Mouse (Mus musculus) heart, postnatal 0 days (tissue): Measurements from ENCODE around the gene Hist3h2a.

Source experiments
- CTCF ChIP-seq: IDR thresholded peaks from 2 replicates; pipeline ENCODE4 v1.5.1; 2016; ENCODE audit warnings: antibody characterized with exemption, control low read depth, low read depth
- EP300 ChIP-seq: IDR thresholded peaks from 2 replicates; pipeline ENCODE4 v1.6.1; 2016; ENCODE audit warnings: antibody characterized with exemption, low read depth

DNA sequence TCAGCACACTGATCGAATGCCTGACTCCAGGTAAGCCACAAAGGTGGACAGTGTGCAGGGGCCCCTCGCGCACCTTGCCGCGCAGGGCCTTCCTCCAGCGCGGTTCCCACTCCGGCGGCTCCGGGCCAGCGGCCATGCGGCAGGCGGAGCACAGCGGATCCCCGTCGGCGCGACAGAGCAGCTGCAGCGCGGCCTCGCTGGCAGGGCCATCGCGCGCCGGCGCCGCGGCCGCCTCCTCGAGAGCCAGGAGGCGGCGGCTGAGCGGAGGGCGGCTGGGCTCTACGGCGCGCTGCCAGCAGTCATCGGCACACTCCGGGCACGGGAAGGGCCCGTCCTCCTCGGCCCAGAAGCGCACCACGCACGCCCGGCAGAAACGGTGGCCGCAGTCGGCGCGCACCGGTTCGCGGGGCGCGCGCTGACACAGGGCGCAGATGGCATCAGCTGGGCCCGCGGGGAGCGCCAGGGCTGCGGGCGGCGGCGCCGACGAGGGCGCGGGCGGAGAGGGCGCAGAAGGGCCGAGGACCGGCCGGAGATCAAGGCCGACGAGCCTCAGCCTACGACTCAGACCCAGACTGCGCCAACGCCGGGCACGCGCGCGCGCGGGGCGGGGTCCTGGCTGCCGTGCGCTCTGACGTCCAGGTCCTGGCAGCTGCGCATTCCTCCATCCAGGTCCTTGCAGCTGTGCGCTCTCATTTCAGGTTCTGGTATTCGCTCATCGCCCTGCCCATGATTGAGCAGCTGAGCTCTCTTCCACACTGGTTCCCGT is 16.0 kb upstream of the Hist3h2a start, which contains the start of gene Rnf187:
- TF ChIP-seq CTCF (no peak), EP300 (peak; percentile 98)
